In genomic region chr4:86068875-86069718, GRCm38 (mm10) we compare ENCODE assay signal across 17 mouse cellular contexts.
DNase-seq lines count a peak whose midpoint lies in the region; ATAC-seq and TF ChIP-seq lines count a peak whose summit lies in the region.
"Had no signal": no experiment of that assay in that cellular context is flagged by ENCODE, and none has a peak within 500 bp of the region (broad histone marks: within the 10 kb centered on the region; RNA-seq: fewer than 3 reads in every experiment).

No protein-coding gene starts in this region.

- H3K4me1 ChIP-seq in forebrain, embryonic 12.5 days: peaks cover 10% of the 10 kb centered on the region
- peaks cover 5% of the 10 kb centered on the region; the same call in 1 of the 2 replicates for H3K4me1 ChIP-seq in hindbrain, postnatal 0 days (ENCODE audit: insufficient read depth, low read length)
- H3K4me1 ChIP-seq in neural tube, embryonic 12.5 days: peaks cover 18% of the 10 kb centered on the region
- peaks cover 10% of the 10 kb centered on the region for H3K4me1 ChIP-seq in heart, embryonic 10.5 days
- H3K4me1 ChIP-seq: embryonic facial prominence, embryonic 15.5 days had no signal

- TF ChIP-seq CTCF in hindbrain, postnatal 0 days (IDR thresholded peaks at IDR 0.05; ENCODE audit: low read depth): no peak

- no peaks in the 10 kb centered on the region for H3K36me3 ChIP-seq in forebrain, embryonic 12.5 days (replicated peaks)
- H3K36me3 ChIP-seq in hindbrain, postnatal 0 days (ENCODE audit: insufficient read depth, low read length): no peaks in the 10 kb centered on the region
- H3K36me3 ChIP-seq in neural tube, embryonic 12.5 days: no peaks in the 10 kb centered on the region
- no peaks in the 10 kb centered on the region for H3K36me3 ChIP-seq in heart, embryonic 10.5 days
- H3K36me3 ChIP-seq: embryonic facial prominence, embryonic 15.5 days; limb, embryonic 12.5 days had no signal

- ATAC-seq in forebrain, embryonic 12.5 days (ENCODE audit: low FRiP score): 0 out of 2 replicates have a peak, but pooled peaks have one; percentile 39
- peak; percentile 68 for ATAC-seq in hindbrain, postnatal 0 days
- peak; percentile 94 for ATAC-seq in neural tube, embryonic 12.5 days (ENCODE audit: low FRiP score, low read depth)

- peak; percentile 75 for DNase-seq in heart, adult 11 months
- no peak for DNase-seq in heart, postnatal 14 days
- peak; percentile 45 for DNase-seq in hindbrain, postnatal 0 days (ENCODE audit: low spot score)
- no peak for DNase-seq in layer of hippocampus, adult 9-10 months (ENCODE audit: low spot score)
- DNase-seq in heart, embryonic 10.5 days (ENCODE audit: low spot score): no peak
- DNase-seq in left cerebral cortex, adult 18-20 months (ENCODE audit: low spot score in 2 of 2): no peak
- DNase-seq: adrenal gland, postnatal 10 days; cerebellum, postnatal 25 days; kidney, postnatal 14 days; spleen, adult 18-20 months; thymus, postnatal 36 days had no signal

- no peaks in the 10 kb centered on the region for H3K9me3 ChIP-seq in forebrain, embryonic 12.5 days
- H3K9me3 ChIP-seq in hindbrain, postnatal 0 days (ENCODE audit: low read length): no peaks in the 10 kb centered on the region
- H3K9me3 ChIP-seq in neural tube, embryonic 12.5 days: no peaks in the 10 kb centered on the region
- no peaks in the 10 kb centered on the region for H3K9me3 ChIP-seq in heart, embryonic 10.5 days
- H3K9me3 ChIP-seq: embryonic facial prominence, embryonic 15.5 days; limb, embryonic 12.5 days had no signal

- no peak overlapping the region for H3K4me3 ChIP-seq in forebrain, embryonic 12.5 days (replicated peaks)
- H3K4me3 ChIP-seq in hindbrain, postnatal 0 days (ENCODE audit: low read length): no peak overlapping the region
- H3K4me3 ChIP-seq in neural tube, embryonic 12.5 days: no peak overlapping the region
- no peak overlapping the region for H3K4me3 ChIP-seq in heart, embryonic 10.5 days
- H3K4me3 ChIP-seq: embryonic facial prominence, embryonic 15.5 days; limb, embryonic 12.5 days; myocyte had no signal

- intact Hi-C loops in heart, postnatal 14 days (cut with DNase I): no loop called here

- no peak overlapping the region for H3K27ac ChIP-seq in forebrain, embryonic 12.5 days
- H3K27ac ChIP-seq in hindbrain, postnatal 0 days: no peak overlapping the region
- H3K27ac ChIP-seq in neural tube, embryonic 12.5 days: peak overlapping the region; percentile 51; the same call in 1 of the 2 replicates
- no peak overlapping the region for H3K27ac ChIP-seq in heart, embryonic 10.5 days
- H3K27ac ChIP-seq: embryonic facial prominence, embryonic 15.5 days; limb, embryonic 12.5 days; macrophage had no signal

- no peak overlapping the region for H3K4me2 ChIP-seq in forebrain, embryonic 12.5 days
- no peak overlapping the region for H3K4me2 ChIP-seq in hindbrain, postnatal 0 days (ENCODE audit: low read depth, low read length)
- peak overlapping the region; percentile 20 for H3K4me2 ChIP-seq in neural tube, embryonic 12.5 days (replicated peaks)
- H3K4me2 ChIP-seq: embryonic facial prominence, embryonic 15.5 days; limb, embryonic 12.5 days had no signal

- 0 out of 2 replicates have a peak, but pooled peaks cover 3% of the 10 kb centered on the region for H3K27me3 ChIP-seq in forebrain, embryonic 12.5 days
- no peaks in the 10 kb centered on the region for H3K27me3 ChIP-seq in hindbrain, postnatal 0 days (ENCODE audit: insufficient read depth, low read length)
- no peaks in the 10 kb centered on the region for H3K27me3 ChIP-seq in neural tube, embryonic 12.5 days (replicated peaks)
- no peaks in the 10 kb centered on the region for H3K27me3 ChIP-seq in heart, embryonic 10.5 days (ENCODE audit: insufficient read depth, poor library complexity, severe bottlenecking)
- H3K27me3 ChIP-seq: embryonic facial prominence, embryonic 15.5 days; limb, embryonic 12.5 days had no signal

- no peak overlapping the region for H3K9ac ChIP-seq in forebrain, embryonic 12.5 days
- H3K9ac ChIP-seq in hindbrain, postnatal 0 days (replicated peaks; ENCODE audit: low read length): no peak overlapping the region
- H3K9ac ChIP-seq in neural tube, embryonic 12.5 days: no peak overlapping the region
- H3K9ac ChIP-seq: embryonic facial prominence, embryonic 15.5 days; limb, embryonic 12.5 days had no signal

- 42% methylated on average over 13 of the region's 13 CpGs for WGBS in forebrain, embryonic 12.5 days
- WGBS in hindbrain, postnatal 0 days: 45% methylated on average over 13 of the region's 13 CpGs
- 32% methylated on average over 13 of the region's 13 CpGs for WGBS in neural tube, embryonic 12.5 days
- 65% methylated on average over 13 of the region's 13 CpGs for WGBS in heart, embryonic 10.5 days

Comparison
In these comparisons a context has a peak if more than half of its experiments do, and no peak if none do; other contexts are left out.
1. DNase-seq: peak in heart, adult 11 months (single experiment) and hindbrain, postnatal 0 days (single experiment); none in heart, postnatal 14 days (0 of 2), layer of hippocampus, adult 9-10 months (single experiment), heart, embryonic 10.5 days (single experiment) and left cerebral cortex, adult 18-20 months (0 of 2).
2. ATAC-seq: peak in every context shown above with its lines; median percentile 94 in neural tube, embryonic 12.5 days; 68 in hindbrain, postnatal 0 days; 39 in forebrain, embryonic 12.5 days.